Mouse (Mus musculus) kidney, embryonic 15.5 days (tissue): Measurements from ENCODE around the gene Slc6a20b. TPM values are rescaled to one million over a fixed set of nuclear protein-coding genes. Genes with fewer than 3 reads are reported as not detected.

Experiments
- ATAC-seq: fragments of 200-750 bp; cut with Nextera tagmentation; replicated peaks from 2 replicates; pipeline ENCODE4 v1.8.0; 2017; ENCODE audit warnings: moderate TSS enrichment; ENCODE audit not compliant: low FRiP score
- H3K27ac ChIP-seq: fragments of 300-500 bp; sonication (generic); 2 replicates; pipeline ENCODE4 v1.5.1; 2015; ENCODE audit warnings: mild to moderate bottlenecking, inconsistent platforms
- H3K27me3 ChIP-seq: fragments of 300-500 bp; sonication (generic); 2 replicates; pipeline ENCODE4 v1.6.1; 2015; ENCODE audit warnings: inconsistent platforms
- H3K36me3 ChIP-seq: fragments of 300-500 bp; sonication (generic); 2 replicates; pipeline ENCODE4 v1.6.1; 2015; ENCODE audit warnings: inconsistent platforms
- H3K4me1 ChIP-seq: fragments of 300-500 bp; sonication (generic); 2 replicates; pipeline ENCODE4 v1.6.1; 2015; ENCODE audit warnings: inconsistent platforms
- H3K4me2 ChIP-seq: fragments of 300-500 bp; sonication (generic); 2 replicates; pipeline ENCODE4 v1.6.1; 2015; ENCODE audit warnings: moderate library complexity, mild to moderate bottlenecking, inconsistent platforms
- H3K4me3 ChIP-seq: fragments of 300-500 bp; sonication (generic); replicated peaks from 2 replicates; pipeline ENCODE4 v1.5.1; 2015; ENCODE audit warnings: mild to moderate bottlenecking, inconsistent platforms
- H3K9ac ChIP-seq: fragments of 300-500 bp; sonication (generic); 2 replicates; pipeline ENCODE4 v1.6.1; 2015; ENCODE audit warnings: mild to moderate bottlenecking, inconsistent platforms
- H3K9me3 ChIP-seq: fragments of 300-500 bp; sonication (generic); replicated peaks from 2 replicates; pipeline ENCODE4 v1.6.1; 2016; ENCODE audit warnings: inconsistent platforms
- WGBS: fragments of 180-500 bp; shearing (Covaris S2); methylation state at CpG from one replicate; pipeline ENCODE4 v1.1.7; 2015; ENCODE audit warnings: mixed read lengths; 5-methylcytosine and 5-hydroxymethylcytosine counted together
- polyA plus RNA-seq: library from polyadenylated mRNA; unstranded; fragments of >200 nt; fragmentation: Nextera tagmentation; extraction: Ambion mirVana; gene quantifications from 2 replicates; pipeline ENCODE4 v1.2.1, GENCODE M21; 2015

Slc6a20b gene
- polyA plus RNA-seq, 1 experiment from 2014 or later = 2.7 TPM

GRCm38 (mm10) chr9:123636771-123637170, 4.4 kb upstream of the Slc6a20b start:
- H3K4me3 ChIP-seq = no peak overlapping the region
- 67% methylated on average over 5 of the region's 5 CpGs for WGBS
- H3K36me3 ChIP-seq = no peaks in the 10 kb centered on the region
- H3K27ac ChIP-seq = no peak overlapping the region
- no peaks in the 10 kb centered on the region for H3K4me1 ChIP-seq
- ATAC-seq = no peak
- H3K9me3 ChIP-seq = no peaks in the 10 kb centered on the region
- no peak overlapping the region for H3K4me2 ChIP-seq
- H3K9ac ChIP-seq = no peak overlapping the region
- H3K27me3 ChIP-seq = no peaks in the 10 kb centered on the region

GRCm38 (mm10) chr9:123632993-123633392, 628 bp upstream of the Slc6a20b start:
- Histone ChIP-seq H3K27me3 (no peaks in the 10 kb centered on the region), H3K4me2 (no peak overlapping the region), H3K9ac (no peak overlapping the region), H3K4me1 (no peaks in the 10 kb centered on the region), H3K4me3 (no peak overlapping the region), H3K27ac (no peak overlapping the region), H3K9me3 (no peaks in the 10 kb centered on the region), H3K36me3 (no peaks in the 10 kb centered on the region)
- 88% methylated on average over 3 of the region's 3 CpGs for WGBS
- no peak for ATAC-seq

- H3K4me2 ChIP-seq = no peak overlapping the region
- WGBS = 85% methylated on average over 3 of the region's 3 CpGs
- no peak overlapping the region for H3K9ac ChIP-seq
These were observed 699 bp downstream of the Slc6a20b start for GRCm38 (mm10) chr9:123631666-123632065.

GRCm38 (mm10) chr9:123625821-123626220, 6.5 kb downstream of the Slc6a20b start:
- Histone ChIP-seq H3K36me3 (no peaks in the 10 kb centered on the region), H3K4me3 (no peak overlapping the region), H3K27me3 (no peaks in the 10 kb centered on the region), H3K4me1 (no peaks in the 10 kb centered on the region), H3K4me2 (no peak overlapping the region), H3K27ac (no peak overlapping the region), H3K9ac (no peak overlapping the region), H3K9me3 (no peaks in the 10 kb centered on the region)
- no peak for ATAC-seq
- WGBS = 91% methylated on average over 11 of the region's 11 CpGs

More at GRCm38 (mm10) chr9:123631666-123632065, 699 bp downstream of the Slc6a20b start:
- Histone ChIP-seq H3K4me1 (no peaks in the 10 kb centered on the region), H3K4me3 (no peak overlapping the region), H3K9me3 (no peaks in the 10 kb centered on the region), H3K27ac (no peak overlapping the region), H3K27me3 (no peaks in the 10 kb centered on the region), H3K36me3 (no peaks in the 10 kb centered on the region)
- ATAC-seq = no peak

GRCm38 (mm10) chr9:123624741-123625140, 7.6 kb downstream of the Slc6a20b start:
- Histone ChIP-seq H3K4me1 (no peaks in the 10 kb centered on the region), H3K27me3 (no peaks in the 10 kb centered on the region), H3K4me2 (no peak overlapping the region), H3K9me3 (no peaks in the 10 kb centered on the region), H3K9ac (no peak overlapping the region), H3K36me3 (no peaks in the 10 kb centered on the region), H3K4me3 (no peak overlapping the region), H3K27ac (no peak overlapping the region)
- WGBS = 82% methylated on average over 2 of the region's 2 CpGs
- ATAC-seq = no peak

- no peak overlapping the region for H3K9ac ChIP-seq
- no peak overlapping the region for H3K27ac ChIP-seq
- no peaks in the 10 kb centered on the region for H3K9me3 ChIP-seq
- 71% methylated on average over 5 of the region's 5 CpGs for WGBS
- H3K4me1 ChIP-seq = no peaks in the 10 kb centered on the region
- H3K36me3 ChIP-seq = no peaks in the 10 kb centered on the region
- H3K4me2 ChIP-seq = no peak overlapping the region
- no peak overlapping the region for H3K4me3 ChIP-seq
- ATAC-seq = no peak
- H3K27me3 ChIP-seq = no peaks in the 10 kb centered on the region
These were observed 11.9 kb downstream of the Slc6a20b start for GRCm38 (mm10) chr9:123620311-123621098.

- Histone ChIP-seq H3K4me1 (no peaks in the 10 kb centered on the region), H3K27ac (no peak overlapping the region), H3K9ac (no peak overlapping the region), H3K27me3 (no peaks in the 10 kb centered on the region), H3K4me3 (no peak overlapping the region), H3K4me2 (no peak overlapping the region), H3K36me3 (0 out of 2 replicates have a peak, but pooled peaks cover 1% of the 10 kb centered on the region), H3K9me3 (no peaks in the 10 kb centered on the region)
- no peak for ATAC-seq
- WGBS = 80% methylated on average over 1 of the region's 1 CpGs
These were observed 30.8 kb downstream of the Slc6a20b start for GRCm38 (mm10) chr9:123601529-123601928.

- 93% methylated on average over 2 of the region's 2 CpGs for WGBS
These were observed 35.0 kb downstream of the Slc6a20b start for GRCm38 (mm10) chr9:123597376-123597775.

GRCm38 (mm10) chr9:123596910-123597309, 35.5 kb downstream of the Slc6a20b start:
- Histone ChIP-seq H3K9ac (no peak overlapping the region), H3K36me3 (peaks cover 21% of the 10 kb centered on the region), H3K4me2 (no peak overlapping the region), H3K27ac (no peak overlapping the region), H3K9me3 (no peaks in the 10 kb centered on the region), H3K27me3 (no peaks in the 10 kb centered on the region), H3K4me1 (no peaks in the 10 kb centered on the region), H3K4me3 (no peak overlapping the region)
- 96% methylated on average over 2 of the region's 2 CpGs for WGBS
- no peak for ATAC-seq

More at GRCm38 (mm10) chr9:123597376-123597775, 35.0 kb downstream of the Slc6a20b start:
- no peaks in the 10 kb centered on the region for H3K4me1 ChIP-seq
- no peaks in the 10 kb centered on the region for H3K9me3 ChIP-seq
- no peak overlapping the region for H3K4me3 ChIP-seq
- no peaks in the 10 kb centered on the region for H3K27me3 ChIP-seq
- H3K36me3 ChIP-seq = peaks cover 19% of the 10 kb centered on the region
- no peak overlapping the region for H3K9ac ChIP-seq
- ATAC-seq = no peak
- no peak overlapping the region for H3K4me2 ChIP-seq
- no peak overlapping the region for H3K27ac ChIP-seq

- no peak overlapping the region for H3K27ac ChIP-seq
- no peak for ATAC-seq
- 94% methylated on average over 4 of the region's 4 CpGs for WGBS
These were observed 37.2 kb downstream of the Slc6a20b start for GRCm38 (mm10) chr9:123595194-123595593.

GRCm38 (mm10) chr9:123589240-123589910, 43.0 kb downstream of the Slc6a20b start:
- 65% methylated on average over 7 of the region's 7 CpGs for WGBS
- Histone ChIP-seq H3K9ac (no peak overlapping the region), H3K4me3 (no peak overlapping the region)

More at GRCm38 (mm10) chr9:123595194-123595593, 37.2 kb downstream of the Slc6a20b start:
- Histone ChIP-seq H3K4me3 (no peak overlapping the region), H3K4me1 (no peaks in the 10 kb centered on the region), H3K4me2 (no peak overlapping the region), H3K9me3 (no peaks in the 10 kb centered on the region), H3K36me3 (peaks cover 30% of the 10 kb centered on the region), H3K27me3 (no peaks in the 10 kb centered on the region), H3K9ac (no peak overlapping the region)

More at GRCm38 (mm10) chr9:123589240-123589910, 43.0 kb downstream of the Slc6a20b start:
- Histone ChIP-seq H3K27ac (no peak overlapping the region), H3K4me1 (no peaks in the 10 kb centered on the region), H3K4me2 (no peak overlapping the region), H3K9me3 (no peaks in the 10 kb centered on the region), H3K36me3 (peaks cover 57% of the 10 kb centered on the region), H3K27me3 (no peaks in the 10 kb centered on the region)
- peak; percentile 70; the same call in 1 of the 2 replicates for ATAC-seq
